Mouse (Mus musculus) limb, embryonic 14.5 days (tissue): Measurements from ENCODE around the gene Usp20. TPM values are rescaled to one million over a fixed set of nuclear protein-coding genes. Genes with fewer than 3 reads are reported as not detected.
A peak's percentile ranks its signal among the peaks of the same experiment; 100 is the strongest.

Experiments
- ATAC-seq: fragments of 200-750 bp; cut with Nextera tagmentation; 2 replicates; pipeline ENCODE4 v1.8.0; 2017; ENCODE audit warnings: low read depth, moderate number of reproducible peaks, moderate TSS enrichment; ENCODE audit not compliant: low FRiP score
- DNase-seq: peaks from one replicate; pipeline ENCODE4 v3.0.0-alpha.2; 2015; ENCODE audit warnings: low spot score
- H3K27ac ChIP-seq: fragments of 300-500 bp; sonication (generic); replicated peaks from 2 replicates; pipeline ENCODE4 v1.5.1; 2014; ENCODE audit warnings: low read depth, mild to moderate bottlenecking, low read length, moderate library complexity, mixed read lengths
- H3K27me3 ChIP-seq: fragments of 300-500 bp; sonication (generic); 2 replicates; pipeline ENCODE4 v1.6.1; 2014; ENCODE audit warnings: low read length, mixed read lengths; ENCODE audit not compliant: control insufficient read depth, insufficient read depth
- H3K36me3 ChIP-seq: fragments of 300-500 bp; sonication (generic); 2 replicates; pipeline ENCODE4 v1.6.1; 2014; ENCODE audit warnings: mild to moderate bottlenecking, low read length, moderate library complexity, mixed read lengths; ENCODE audit not compliant: control insufficient read depth, insufficient read depth
- H3K4me1 ChIP-seq: fragments of 300-500 bp; sonication (generic); 2 replicates; pipeline ENCODE4 v1.6.1; 2014; ENCODE audit warnings: antibody characterized with exemption, low read length, mixed read lengths; ENCODE audit not compliant: control insufficient read depth, insufficient read depth
- H3K4me2 ChIP-seq: fragments of 300-500 bp; sonication (generic); replicated peaks from 2 replicates; pipeline ENCODE4 v1.6.1; 2014; ENCODE audit warnings: low read depth, mild to moderate bottlenecking, low read length, moderate library complexity; ENCODE audit not compliant: severe bottlenecking
- H3K4me3 ChIP-seq: fragments of 300-500 bp; sonication (generic); replicated peaks from 2 replicates; pipeline ENCODE4 v1.5.1; 2014; ENCODE audit warnings: low read length
- H3K9ac ChIP-seq: fragments of 300-500 bp; sonication (generic); 2 replicates; pipeline ENCODE4 v1.6.1; 2014; ENCODE audit warnings: mild to moderate bottlenecking, low read depth, low read length, moderate library complexity; ENCODE audit not compliant: severe bottlenecking
- H3K9me3 ChIP-seq: fragments of 300-500 bp; sonication (generic); 2 replicates; pipeline ENCODE4 v1.6.1; 2016; ENCODE audit warnings: low read length; ENCODE audit not compliant: control insufficient read depth
- POLR2A ChIP-seq: fragments of 200-500 bp; IDR thresholded peaks from 2 replicates; pipeline ENCODE4 v1.8.0; 2012; ENCODE audit warnings: inconsistent platforms, mild to moderate bottlenecking, moderate library complexity, borderline replicate concordance; ENCODE audit not compliant: insufficient read depth, insufficient read length; ENCODE audit errors: extremely low read depth
- WGBS: fragments of 180-500 bp; shearing (Covaris S2); extraction: QIAGEN DNeasy Blood & Tissue Kit; methylation state at CpG from one replicate; pipeline ENCODE4 v1.1.7; 2014; 5-methylcytosine and 5-hydroxymethylcytosine counted together
- polyA plus RNA-seq, 2 experiments: library from polyadenylated mRNA; depleted of rRNA in 1 of 2; stranded (reverse) in 1 of 2; unstranded in 1 of 2; fragments of >200 nt; fragmentation: Nextera tagmentation in 1 of 2; extraction: Ambion mirVana in 1 of 2; gene quantifications; 2 replicates each; pipeline versions ENCODE4 v1.2.1 to v1.2.3; 2012 to 2014

Usp20 gene
- polyA plus RNA-seq (2012; rRNA removed) (21.5 and 22.7 TPM in 2 replicates), polyA plus RNA-seq (2014; fragmentation: Nextera tagmentation; extraction: Ambion mirVana) (19.0 and 19.4 TPM in 2 replicates)

- ATAC-seq (peak; percentile 98), DNase-seq (peak; percentile 100)
- peak within 1 kb of the TSS; percentile 81 for H3K4me3 ChIP-seq
- no peaks in the 10 kb centered on the region for H3K9me3 ChIP-seq
- peak within 1 kb of the TSS; percentile 58 for H3K9ac ChIP-seq
- peaks cover 22% of the 10 kb centered on the region for H3K36me3 ChIP-seq
- no peaks in the 10 kb centered on the region for H3K27me3 ChIP-seq
- no peak within 1 kb of the TSS for H3K27ac ChIP-seq
- 0 out of 2 replicates have a peak, but pooled peaks have one; percentile 39 for TF ChIP-seq POLR2A
- WGBS, result under 1% methylated on average over 66 of the region's 66 CpGs
- peaks cover 6% of the 10 kb centered on the region; the same call in 1 of the 2 replicates for H3K4me1 ChIP-seq
- peak within 1 kb of the TSS; percentile 85 for H3K4me2 ChIP-seq
Observed at GRCm38 (mm10) chr2:30981790-30982513, at the start of gene Usp20, which contains the start of gene BC005624. Gene Usp20 (plus strand): TSS chr2:30982279. Gene BC005624 (minus strand): TSS chr2:30982201.

- Histone ChIP-seq H3K27ac (no peak overlapping the region), H3K4me3 (no peak overlapping the region), H3K4me1 (peaks cover 11% of the 10 kb centered on the region), H3K4me2 (no peak overlapping the region), H3K9ac (no peak overlapping the region), H3K9me3 (no peaks in the 10 kb centered on the region), H3K27me3 (no peaks in the 10 kb centered on the region), H3K36me3 (no peaks in the 10 kb centered on the region)
- no peak for DNase-seq
- no peak for TF ChIP-seq POLR2A
- WGBS, result 84% methylated on average over 6 of the region's 6 CpGs
- no peak for ATAC-seq
Observed at GRCm38 (mm10) chr2:30933032-30933431, 49.0 kb upstream of the Usp20 start.

GRCm38 (mm10) chr2:30933917-30934450 is 48.1 kb upstream of the Usp20 start:
- 21% methylated on average over 7 of the region's 7 CpGs for WGBS
- no peak overlapping the region for H3K4me3 ChIP-seq
- no peak overlapping the region for H3K9ac ChIP-seq
- no peak overlapping the region for H3K4me2 ChIP-seq
- no peaks in the 10 kb centered on the region for H3K27me3 ChIP-seq
- peaks cover 10% of the 10 kb centered on the region for H3K4me1 ChIP-seq
- TF ChIP-seq POLR2A, result no peak
- no peaks in the 10 kb centered on the region for H3K9me3 ChIP-seq
- no peaks in the 10 kb centered on the region for H3K36me3 ChIP-seq
- no peak overlapping the region for H3K27ac ChIP-seq
- DNase-seq (peak; percentile 64), ATAC-seq (no peak)

GRCm38 (mm10) chr2:30936808-30937207 is 45.3 kb upstream of the Usp20 start:
- Histone ChIP-seq H3K27ac (no peak overlapping the region), H3K4me3 (no peak overlapping the region), H3K4me1 (no peaks in the 10 kb centered on the region), H3K9me3 (no peaks in the 10 kb centered on the region), H3K36me3 (no peaks in the 10 kb centered on the region), H3K9ac (no peak overlapping the region), H3K27me3 (no peaks in the 10 kb centered on the region), H3K4me2 (no peak overlapping the region)
- no peak for DNase-seq
- 68% methylated on average over 3 of the region's 3 CpGs for WGBS
- no peak for ATAC-seq
- TF ChIP-seq POLR2A, result no peak

- H3K4me2 ChIP-seq, result no peak overlapping the region
- H3K36me3 ChIP-seq, result no peaks in the 10 kb centered on the region
- WGBS, result 79% methylated on average over 8 of the region's 8 CpGs
- DNase-seq, result no peak
- no peak for ATAC-seq
- no peaks in the 10 kb centered on the region for H3K27me3 ChIP-seq
- no peaks in the 10 kb centered on the region for H3K9me3 ChIP-seq
- no peak overlapping the region for H3K27ac ChIP-seq
- H3K4me1 ChIP-seq, result no peaks in the 10 kb centered on the region
- no peak overlapping the region for H3K4me3 ChIP-seq
- TF ChIP-seq POLR2A, result no peak
- H3K9ac ChIP-seq, result no peak overlapping the region
Observed at GRCm38 (mm10) chr2:30937731-30938130, 44.3 kb upstream of the Usp20 start.
